Mouse (Mus musculus): Measurements from ENCODE around the gene Pctp.

DNA sequence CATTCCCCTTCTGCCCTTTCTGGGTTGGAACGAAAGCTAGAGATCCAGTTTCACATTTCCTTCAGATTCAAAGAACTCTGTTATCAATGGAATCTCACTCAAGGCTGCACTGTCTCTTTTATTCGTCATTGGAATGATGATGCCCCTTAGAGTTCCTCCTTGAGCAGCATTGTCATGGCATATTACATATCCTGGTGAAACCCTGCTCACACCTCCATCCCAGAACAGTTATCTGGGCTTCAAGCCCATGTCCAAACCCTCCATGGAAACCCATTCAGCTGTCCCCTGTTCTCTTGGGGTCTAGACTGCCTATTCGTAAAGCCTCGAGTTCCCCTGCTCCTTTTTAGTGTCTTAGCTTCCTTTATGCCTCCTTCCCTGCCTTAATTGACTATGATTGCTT lies 33.6 kb downstream of the Pctp start:
- TF ChIP-seq CTCF (IDR thresholded peaks at IDR 0.05; ENCODE audit: borderline replicate concordance, control insufficient read depth, extremely low read depth, insufficient read depth, low read length, poor library complexity): no peak
- TF ChIP-seq POLR2A (IDR thresholded peaks at IDR 0.05; ENCODE audit: control insufficient read depth, extremely low read depth, insufficient read depth, low read length, poor library complexity): no peak

Measured in thymus, adult 2 months (tissue).